Mouse (Mus musculus) G1E (cell line): ENCODE data around the gene Fam19a4.

ENCODE experiments used
- CTCF ChIP-seq: IDR thresholded peaks from 2 replicates; pipeline ENCODE4 v1.5.1; 2012; ENCODE audit warnings: low read depth, low read length, inconsistent platforms, mixed read lengths
- GATA1 ChIP-seq: IDR thresholded peaks from 2 replicates; pipeline ENCODE4 v1.6.1; 2012; ENCODE audit warnings: borderline replicate concordance, low read length, inconsistent platforms, mixed read lengths
- GATA2 ChIP-seq: IDR thresholded peaks from 2 replicates; pipeline ENCODE4 v1.6.1; 2012; ENCODE audit warnings: low read depth, low read length, inconsistent platforms, borderline replicate concordance
- POLR2AphosphoS5 ChIP-seq: IDR thresholded peaks from 2 replicates; pipeline ENCODE4 v1.6.1; 2012; ENCODE audit warnings: low read depth, low read length, inconsistent platforms; ENCODE audit not compliant: insufficient replicate concordance
- TAL1 ChIP-seq: conservative IDR thresholded peaks from 2 replicates; pipeline ENCODE4 v1.6.1; 2012; ENCODE audit warnings: low read depth, low read length, inconsistent platforms, mixed read lengths

DNA sequence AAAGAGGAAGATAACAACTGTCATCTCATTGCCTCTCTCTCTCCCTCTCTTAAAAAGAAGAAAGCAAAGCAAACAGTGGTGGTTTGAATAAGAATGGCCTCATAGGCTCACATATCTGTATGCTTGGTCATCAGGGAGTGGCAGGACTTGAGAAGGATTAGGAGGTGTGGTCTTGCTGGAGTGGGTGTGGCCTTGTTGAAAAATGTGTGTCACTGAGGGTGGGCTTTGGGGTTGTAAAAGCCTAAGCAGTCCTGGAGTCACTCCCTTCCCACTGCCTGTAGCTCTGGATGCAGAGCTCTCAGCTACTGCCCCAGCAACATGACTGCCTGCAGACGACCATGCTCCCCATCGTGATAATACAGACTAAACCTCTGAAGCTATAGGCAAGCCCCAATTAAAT, 22.1 kb upstream of the Fam19a4 start:
- TF ChIP-seq GATA1 (no peak), CTCF (no peak), POLR2AphosphoS5 (no peak), TAL1 (no peak), GATA2 (no peak)
